Mouse (Mus musculus) right cerebral cortex, adult 18-20 months (tissue): ENCODE measurements at regions not wholly inside any gene's neighbourhood (a gene's known extent, or its start where the extent isn't known, plus 50 kb on each side); places are given as distances from the start of the nearest gene placed in this dataset.
"Not testable (repeated sequence)": the region's sequence is repeated elsewhere in the genome, so short reads cannot be mapped to it uniquely, and the experiment has no call there.

Experiments
- DNase-seq: peaks from one replicate; pipeline ENCODE4 v3.0.0; 2022; ENCODE audit warnings: mixed read lengths

DNA sequence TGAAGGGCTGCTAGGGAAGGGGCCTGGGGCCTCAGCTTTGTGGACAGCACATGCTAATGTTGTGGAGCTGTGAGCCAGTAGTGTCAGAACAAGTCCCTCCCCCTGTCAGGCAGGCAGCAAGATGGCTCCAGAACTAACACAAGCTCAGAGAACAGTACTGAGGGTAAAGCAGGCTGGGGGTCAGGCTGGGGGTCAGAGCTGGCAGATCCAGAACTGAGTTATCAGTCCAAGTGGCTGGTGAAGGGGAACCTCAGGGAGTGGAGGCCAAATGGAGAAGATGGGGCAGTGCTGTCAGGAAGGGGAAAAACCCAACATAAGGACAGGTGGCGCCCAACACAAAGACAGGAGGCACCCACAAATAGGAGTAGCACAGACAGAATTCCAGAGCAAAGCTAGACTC is 985.1 kb downstream of the 4930447A16Rik start:
- no peak for DNase-seq

DNA sequence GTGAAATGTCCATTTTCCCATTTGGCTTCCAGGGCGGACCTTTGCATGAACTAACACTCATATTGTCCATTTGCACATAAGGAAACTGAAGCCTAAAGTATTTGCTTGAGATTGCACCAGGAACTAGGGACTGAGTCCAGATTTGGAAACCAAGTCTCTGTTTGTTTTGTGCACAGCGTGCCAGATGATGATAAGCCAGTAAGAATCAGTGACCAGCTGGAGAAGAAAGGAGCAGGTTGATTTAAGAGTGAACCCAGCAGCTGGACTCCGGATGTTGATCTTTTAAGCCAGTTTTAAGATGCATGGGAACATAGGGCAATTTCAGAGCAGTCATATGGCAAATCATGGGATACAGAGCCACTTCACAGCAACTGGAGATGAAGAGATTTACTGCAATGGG is 987.1 kb downstream of the 4930447A16Rik start:
- DNase-seq = no peak

DNA sequence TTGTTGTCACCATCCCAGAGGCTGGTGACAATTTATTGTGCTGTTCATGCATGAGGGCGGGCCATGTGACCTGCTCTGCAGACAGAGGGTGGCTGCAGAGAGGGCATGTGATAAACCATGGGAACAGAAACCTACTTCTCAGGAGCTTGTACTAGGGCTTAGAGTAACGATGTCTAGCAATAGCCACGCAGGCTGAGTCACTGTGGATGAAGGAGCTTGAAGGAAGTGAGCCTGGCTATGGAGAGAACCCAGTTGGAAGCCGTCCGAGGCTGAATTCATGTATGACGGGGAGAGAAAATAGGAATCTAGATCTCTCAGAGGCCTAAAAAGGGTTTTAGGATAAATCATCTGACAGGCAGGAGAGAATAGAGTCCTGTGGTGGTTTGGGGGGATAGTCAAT is 988.0 kb downstream of the 4930447A16Rik start:
- peak; percentile 61 for DNase-seq

DNA sequence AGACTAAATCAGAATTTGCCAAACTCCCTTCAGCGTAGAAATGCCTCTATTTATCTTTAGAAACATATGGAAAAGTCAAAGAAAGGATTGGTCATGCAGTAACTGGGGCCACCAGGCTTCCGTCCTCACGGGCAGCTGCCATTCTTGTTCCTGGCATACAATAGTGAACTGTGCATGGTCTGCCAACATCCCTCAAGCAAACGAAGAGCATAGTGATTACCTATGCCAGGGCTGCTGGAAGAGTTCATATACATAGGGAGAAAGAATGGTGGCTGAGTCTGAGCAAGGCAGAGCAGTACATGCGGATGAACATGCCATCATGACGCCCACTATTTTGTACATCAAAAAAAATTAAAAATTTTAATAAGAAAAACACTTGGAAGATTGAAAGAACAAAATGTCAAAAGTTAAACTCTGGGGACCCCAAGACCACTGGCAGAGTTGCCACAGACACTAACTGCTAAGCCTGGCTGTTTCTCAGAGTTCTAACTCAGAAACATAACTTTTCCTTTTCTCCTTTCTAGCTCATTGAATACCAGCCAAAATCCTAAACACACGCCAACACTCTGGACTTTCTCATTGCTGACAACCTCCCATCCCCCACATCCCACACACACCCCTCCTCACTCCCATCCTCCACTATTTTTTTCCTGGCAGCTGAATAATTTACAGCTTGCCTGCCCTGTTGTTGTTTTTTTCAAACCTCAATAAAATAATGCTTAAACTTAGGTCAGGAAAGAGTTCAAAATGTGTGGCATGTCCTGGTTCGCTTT is 989.1 kb downstream of the 4930447A16Rik start:
- DNase-seq = no peak

DNA sequence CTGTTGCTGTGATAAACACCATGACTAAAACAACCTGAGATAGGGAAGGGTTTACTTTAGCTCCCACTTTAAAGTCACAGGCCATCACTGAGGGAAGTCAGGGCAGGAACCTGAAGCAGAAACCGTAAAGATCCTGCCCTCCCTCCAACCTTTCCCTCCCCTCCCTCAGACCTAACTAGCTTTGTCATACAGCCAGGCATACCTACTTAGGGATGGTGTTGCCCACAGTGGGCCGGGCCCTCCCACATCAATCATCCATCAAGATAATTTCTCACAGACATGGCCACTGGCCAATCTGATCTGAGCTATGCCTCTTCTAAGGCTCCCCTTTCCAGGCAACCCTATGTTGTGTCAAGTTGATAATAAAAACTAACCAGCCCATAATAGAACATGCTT is 989.7 kb downstream of the 4930447A16Rik start:
- DNase-seq = no peak

DNA sequence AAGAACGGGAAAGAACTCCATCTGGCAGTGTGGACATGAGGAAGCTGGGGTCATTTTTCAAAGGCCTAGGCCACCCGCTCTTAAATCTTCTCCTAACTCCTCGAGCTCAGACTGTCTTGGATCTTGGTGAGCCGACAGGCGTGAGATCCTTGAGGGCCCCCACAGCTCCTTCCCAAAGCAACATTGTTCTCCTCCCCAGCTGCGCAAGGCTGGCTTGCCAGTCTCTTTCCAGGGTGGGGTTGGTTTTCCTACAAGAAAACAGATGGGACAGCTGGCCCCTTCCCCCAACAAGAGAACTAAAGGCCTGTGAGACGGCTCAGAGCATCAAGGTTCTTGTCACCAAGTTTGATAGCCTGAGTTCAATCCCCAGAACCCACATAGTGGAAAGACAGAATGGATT is 994.3 kb downstream of the 4930447A16Rik start:
- no peak for DNase-seq

DNA sequence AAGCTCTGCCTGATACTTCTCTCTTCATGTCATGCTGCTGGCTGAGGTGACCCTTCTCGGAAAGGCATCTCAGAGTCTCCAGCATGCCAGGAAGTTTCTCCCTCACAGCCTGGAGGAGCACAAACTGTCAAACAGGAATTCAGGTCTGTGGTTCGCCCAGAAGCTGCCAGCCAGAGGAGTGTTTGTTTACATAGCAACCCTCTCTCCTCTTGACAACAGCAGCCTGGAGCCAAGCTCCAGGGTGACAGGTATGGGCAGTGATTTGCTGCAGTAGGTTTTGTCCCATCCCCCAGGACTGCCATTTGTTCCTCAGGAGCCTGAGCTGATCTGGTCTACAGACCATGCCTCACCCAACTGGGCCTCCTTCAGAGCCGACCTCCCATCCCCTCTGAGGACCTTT is 995.4 kb downstream of the 4930447A16Rik start:
- DNase-seq = no peak

DNA sequence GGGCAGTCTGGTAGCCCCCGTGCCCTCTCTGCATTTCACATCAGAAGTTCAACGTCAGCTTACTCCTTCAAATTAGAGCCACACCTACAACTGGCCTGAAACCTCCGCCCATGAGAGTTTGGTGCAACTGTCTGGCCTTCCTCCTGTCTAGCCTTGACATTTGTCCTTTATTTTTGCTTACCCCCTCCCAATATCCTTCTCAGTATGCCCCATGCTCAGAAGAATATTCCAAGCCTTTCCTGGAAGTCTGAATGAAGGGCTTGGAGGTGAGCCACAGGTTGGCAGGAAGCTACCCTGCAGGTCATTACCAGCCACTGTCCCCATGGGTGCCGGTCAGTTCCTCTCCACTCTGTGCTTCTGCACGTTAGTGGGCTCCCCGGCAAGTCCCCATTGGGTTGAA is 997.4 kb downstream of the 4930447A16Rik start:
- DNase-seq = no peak

DNA sequence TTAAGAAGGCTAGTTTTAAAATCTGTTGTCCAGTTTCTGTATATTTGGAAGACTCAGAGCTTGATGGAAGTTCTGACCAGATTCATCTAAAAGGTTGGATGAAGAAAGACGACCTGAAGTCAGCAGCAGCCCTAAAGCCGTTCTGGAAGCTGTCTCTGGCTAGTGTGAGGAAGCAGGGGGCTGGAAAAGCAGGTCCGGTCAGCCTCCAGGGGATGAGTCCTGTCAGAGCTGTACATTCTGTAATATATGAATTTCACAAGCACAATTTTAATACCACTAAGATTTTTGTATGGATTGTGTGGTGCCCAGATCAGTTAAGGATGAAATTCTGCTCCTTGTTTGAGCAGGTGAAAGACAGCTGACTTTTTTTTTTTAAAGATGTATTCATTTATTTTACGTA is 1000.2 kb downstream of the 4930447A16Rik start:
- no peak for DNase-seq

DNA sequence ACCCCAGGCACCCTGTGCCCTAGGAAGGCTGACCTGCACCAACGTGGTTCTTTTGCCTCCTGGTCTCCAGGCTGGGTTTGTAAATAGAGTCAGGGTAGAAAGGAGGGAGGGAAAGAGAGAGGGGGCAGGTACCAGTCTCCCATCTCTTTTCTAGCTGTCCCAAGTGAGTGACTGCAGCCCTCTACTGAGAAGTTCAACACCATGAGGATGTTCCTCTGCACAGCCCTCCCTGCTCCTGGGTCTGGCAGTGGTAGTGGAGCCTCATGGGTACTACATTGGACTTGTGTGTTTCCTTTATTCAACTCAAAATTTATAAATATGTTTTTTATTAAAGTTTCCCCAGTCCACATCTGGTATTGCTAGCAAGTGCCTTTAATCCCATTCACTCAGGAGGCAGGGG is 1002.6 kb downstream of the 4930447A16Rik start:
- no peak for DNase-seq

DNA sequence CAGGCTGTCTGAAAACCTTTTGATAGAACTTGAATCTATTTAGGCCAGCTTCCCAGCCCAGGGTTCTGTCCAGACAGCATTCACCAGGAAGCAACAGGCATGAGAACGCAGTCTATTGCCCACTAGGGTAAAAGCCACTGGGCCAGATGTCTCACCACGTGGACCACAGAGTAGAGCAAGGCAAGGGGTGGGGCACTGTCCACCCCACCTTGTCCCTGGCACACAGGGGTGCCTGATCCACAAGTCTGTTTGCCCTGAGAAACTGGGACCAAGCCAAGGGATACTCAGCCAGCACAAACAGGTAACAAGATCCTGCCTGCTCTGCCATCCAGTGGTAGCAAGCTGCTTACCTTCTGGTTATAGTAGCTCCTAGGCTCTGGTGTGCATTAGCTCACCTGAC is 1006.3 kb downstream of the 4930447A16Rik start:
- DNase-seq = no peak

DNA sequence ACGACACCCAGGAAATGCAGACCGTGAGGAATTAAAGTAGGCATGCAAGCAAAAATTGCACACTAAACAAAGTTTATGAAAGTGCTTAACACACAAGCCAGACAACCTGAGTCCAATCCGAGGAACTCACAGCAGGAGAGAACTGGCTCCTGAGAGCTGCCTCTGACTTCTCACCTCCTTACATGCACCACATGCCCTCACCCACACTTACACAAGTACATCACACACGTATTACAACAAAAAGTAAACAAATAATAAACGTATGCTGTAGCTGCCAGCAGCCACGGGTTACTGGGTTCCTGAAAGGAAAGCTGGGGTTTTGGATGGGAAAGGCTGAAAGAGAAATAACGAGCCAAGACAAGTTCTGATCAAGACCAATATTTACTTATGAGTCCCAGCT is 1008.0 kb downstream of the 4930447A16Rik start:
- DNase-seq = no peak

DNA sequence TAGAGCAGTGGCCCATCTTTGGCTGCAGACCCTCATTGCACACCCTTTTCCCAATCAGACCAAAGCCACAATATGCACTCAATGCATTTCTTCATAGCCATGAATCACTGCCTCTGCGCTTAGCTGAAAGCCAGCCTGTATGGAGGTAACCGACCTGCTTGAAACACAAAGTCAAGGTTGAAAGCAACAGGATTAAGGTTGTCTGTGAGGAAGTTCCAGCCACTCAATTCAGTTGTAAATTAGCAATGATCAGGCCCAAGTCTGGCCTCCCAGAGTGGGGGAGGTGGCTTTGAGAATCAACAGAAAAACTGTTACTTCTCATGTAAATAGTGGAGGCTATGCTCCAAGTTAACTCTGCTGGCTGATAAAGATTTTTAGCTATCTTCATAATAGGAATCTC is 1008.9 kb downstream of the 4930447A16Rik start:
- DNase-seq = not testable (repeated sequence)
